Mouse (Mus musculus) kidney, embryonic 15.5 days (tissue): ENCODE data around the gene Syce3. TPM values are rescaled to one million over a fixed set of nuclear protein-coding genes. Genes with fewer than 3 reads are reported as not detected.

Source experiments
- ATAC-seq: fragments of 200-750 bp; cut with Nextera tagmentation; replicated peaks from 2 replicates; pipeline ENCODE4 v1.8.0; 2017; ENCODE audit warnings: moderate TSS enrichment; ENCODE audit not compliant: low FRiP score
- H3K27ac ChIP-seq: fragments of 300-500 bp; sonication (generic); 2 replicates; pipeline ENCODE4 v1.5.1; 2015; ENCODE audit warnings: mild to moderate bottlenecking, inconsistent platforms
- H3K27me3 ChIP-seq: fragments of 300-500 bp; sonication (generic); 2 replicates; pipeline ENCODE4 v1.6.1; 2015; ENCODE audit warnings: inconsistent platforms
- H3K36me3 ChIP-seq: fragments of 300-500 bp; sonication (generic); 2 replicates; pipeline ENCODE4 v1.6.1; 2015; ENCODE audit warnings: inconsistent platforms
- H3K4me1 ChIP-seq: fragments of 300-500 bp; sonication (generic); 2 replicates; pipeline ENCODE4 v1.6.1; 2015; ENCODE audit warnings: inconsistent platforms
- H3K4me2 ChIP-seq: fragments of 300-500 bp; sonication (generic); 2 replicates; pipeline ENCODE4 v1.6.1; 2015; ENCODE audit warnings: moderate library complexity, mild to moderate bottlenecking, inconsistent platforms
- H3K4me3 ChIP-seq: fragments of 300-500 bp; sonication (generic); replicated peaks from 2 replicates; pipeline ENCODE4 v1.5.1; 2015; ENCODE audit warnings: mild to moderate bottlenecking, inconsistent platforms
- H3K9ac ChIP-seq: fragments of 300-500 bp; sonication (generic); 2 replicates; pipeline ENCODE4 v1.6.1; 2015; ENCODE audit warnings: mild to moderate bottlenecking, inconsistent platforms
- H3K9me3 ChIP-seq: fragments of 300-500 bp; sonication (generic); replicated peaks from 2 replicates; pipeline ENCODE4 v1.6.1; 2016; ENCODE audit warnings: inconsistent platforms
- WGBS: fragments of 180-500 bp; shearing (Covaris S2); methylation state at CpG from one replicate; pipeline ENCODE4 v1.1.7; 2015; ENCODE audit warnings: mixed read lengths; 5-methylcytosine and 5-hydroxymethylcytosine counted together
- polyA plus RNA-seq: library from polyadenylated mRNA; unstranded; fragments of >200 nt; fragmentation: Nextera tagmentation; extraction: Ambion mirVana; gene quantifications from 2 replicates; pipeline ENCODE4 v1.2.1, GENCODE M21; 2015

Syce3 gene
- polyA plus RNA-seq, 1 experiment from 2014 or later, result not detected

DNA sequence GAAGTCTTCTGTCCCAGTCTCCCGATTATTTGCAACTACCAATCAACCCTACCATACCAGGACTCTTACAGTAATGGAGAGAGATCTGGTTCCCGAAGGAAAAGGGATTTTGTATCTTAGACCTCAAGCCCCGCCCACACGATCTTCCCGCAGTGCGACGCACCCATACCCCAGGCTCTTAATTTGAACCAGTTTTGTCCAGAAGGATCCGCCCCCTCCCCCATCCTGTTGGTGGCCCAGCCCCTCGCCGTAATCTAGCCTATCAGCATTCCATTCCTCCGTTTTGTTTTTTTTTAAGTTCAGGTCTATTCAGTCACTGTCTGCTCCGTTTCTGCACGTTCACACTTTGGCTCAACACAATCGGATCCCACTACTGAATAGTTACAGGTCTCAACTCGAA is 53.9 kb downstream of the Syce3 start:
- H3K4me2 ChIP-seq, result peak overlapping the region; percentile 69
- under 1% methylated on average over 15 of the region's 15 CpGs for WGBS

DNA sequence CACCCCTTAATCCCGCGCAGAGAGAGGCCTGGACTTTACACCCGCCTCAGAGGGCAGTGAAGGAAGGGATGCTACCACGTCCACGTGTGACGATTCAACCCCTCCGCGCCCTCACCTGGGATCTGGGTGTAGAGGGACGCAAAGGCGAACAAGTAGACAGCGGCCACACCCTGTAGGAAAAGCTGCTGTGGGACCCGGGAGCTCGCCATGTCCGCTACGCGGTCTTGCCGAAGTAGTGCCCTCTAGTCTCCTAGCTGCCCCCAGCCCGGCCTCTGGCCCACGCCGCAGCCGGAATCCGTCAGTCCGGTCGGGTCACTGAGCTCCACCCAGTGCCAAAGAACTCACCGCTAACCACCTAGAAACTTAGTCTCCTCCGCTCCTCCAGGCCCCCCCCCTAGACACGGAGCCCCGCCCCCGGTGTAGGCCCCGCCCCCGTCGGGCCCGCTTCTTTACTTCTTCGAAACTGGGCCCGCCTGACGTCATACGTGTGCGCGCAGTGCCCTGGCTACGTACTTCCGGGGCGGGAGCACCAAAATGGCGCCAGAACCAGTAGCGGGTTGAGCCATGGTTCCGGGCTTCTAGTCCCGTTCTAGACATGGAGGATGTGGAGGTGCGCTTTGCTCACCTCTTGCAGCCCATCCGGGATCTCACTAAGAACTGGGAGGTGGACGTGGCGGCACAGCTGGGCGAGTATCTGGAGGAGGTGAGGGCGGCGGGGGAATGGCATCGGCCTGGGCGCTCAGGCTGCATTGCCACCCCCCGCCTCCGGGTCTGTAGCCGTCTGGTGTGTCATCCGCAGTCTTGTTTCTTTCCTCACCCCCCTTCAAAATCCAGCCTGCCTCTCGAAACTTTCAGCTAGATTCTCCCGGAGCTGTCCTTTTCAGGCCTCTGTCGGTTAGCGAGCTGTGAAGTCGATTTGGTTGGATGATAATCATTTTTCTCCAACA is 54.8 kb downstream of the Syce3 start, which contains the start of the genes Lmf2 and Ncaph2:
Gene Lmf2 (minus strand): TSS at position 419 of the 947 bp plus-strand sequence.
Gene Ncaph2 (plus strand): TSS at position 479 of the 947 bp plus-strand sequence.
- ATAC-seq, result peak; percentile 89
- under 1% methylated on average over 64 of the region's 64 CpGs for WGBS
- peak within 1 kb of the TSS; percentile 69 for H3K4me2 ChIP-seq

More for the DNA sequence above, 53.9 kb downstream of the Syce3 start:
- peak overlapping the region; percentile 86 for H3K4me3 ChIP-seq
- peaks cover 54% of the 10 kb centered on the region for H3K36me3 ChIP-seq
- H3K27ac ChIP-seq, result peak overlapping the region; percentile 92
- no peaks in the 10 kb centered on the region for H3K9me3 ChIP-seq
- H3K9ac ChIP-seq, result peak overlapping the region; percentile 78
- H3K27me3 ChIP-seq, result no peaks in the 10 kb centered on the region
- ATAC-seq, result peak; percentile 83
- peaks cover 30% of the 10 kb centered on the region for H3K4me1 ChIP-seq

GRCm38 (mm10) chr15:89354455-89354854 is 55.8 kb downstream of the Syce3 start:
- Histone ChIP-seq H3K36me3 (peaks cover 52% of the 10 kb centered on the region), H3K9me3 (no peaks in the 10 kb centered on the region), H3K27ac (0 out of 2 replicates have a peak overlapping the region, but pooled peaks have one; percentile 92), H3K4me2 (peak overlapping the region; percentile 69), H3K27me3 (no peaks in the 10 kb centered on the region), H3K9ac (peak overlapping the region; percentile 78), H3K4me1 (peaks cover 30% of the 10 kb centered on the region), H3K4me3 (peak overlapping the region; percentile 86)
- ATAC-seq, result no peak
- WGBS, result 66% methylated on average over 7 of the region's 7 CpGs

More for the DNA sequence above, 54.8 kb downstream of the Syce3 start, which contains the start of the genes Lmf2 and Ncaph2:
- Histone ChIP-seq H3K4me3 (peak within 1 kb of the TSS; percentile 86), H3K27me3 (no peaks in the 10 kb centered on the region), H3K27ac (peak within 1 kb of the TSS; percentile 92), H3K4me1 (peaks cover 30% of the 10 kb centered on the region), H3K9me3 (no peaks in the 10 kb centered on the region), H3K36me3 (peaks cover 54% of the 10 kb centered on the region), H3K9ac (peak within 1 kb of the TSS; percentile 78)

- H3K9me3 ChIP-seq, result no peaks in the 10 kb centered on the region
- H3K4me2 ChIP-seq, result peak overlapping the region; percentile 69; the same call in 1 of the 2 replicates
- peaks cover 30% of the 10 kb centered on the region for H3K4me1 ChIP-seq
- H3K27ac ChIP-seq, result no peak overlapping the region
- no peak for ATAC-seq
- 96% methylated on average over 16 of the region's 16 CpGs for WGBS
- peaks cover 51% of the 10 kb centered on the region for H3K36me3 ChIP-seq
- H3K9ac ChIP-seq, result no peak overlapping the region; the same call in 1 of the 2 replicates
- no peaks in the 10 kb centered on the region for H3K27me3 ChIP-seq
- H3K4me3 ChIP-seq, result peak overlapping the region; percentile 86; the same call in 1 of the 2 replicates
Observed at GRCm38 (mm10) chr15:89353837-89354236, 56.5 kb downstream of the Syce3 start.

DNA sequence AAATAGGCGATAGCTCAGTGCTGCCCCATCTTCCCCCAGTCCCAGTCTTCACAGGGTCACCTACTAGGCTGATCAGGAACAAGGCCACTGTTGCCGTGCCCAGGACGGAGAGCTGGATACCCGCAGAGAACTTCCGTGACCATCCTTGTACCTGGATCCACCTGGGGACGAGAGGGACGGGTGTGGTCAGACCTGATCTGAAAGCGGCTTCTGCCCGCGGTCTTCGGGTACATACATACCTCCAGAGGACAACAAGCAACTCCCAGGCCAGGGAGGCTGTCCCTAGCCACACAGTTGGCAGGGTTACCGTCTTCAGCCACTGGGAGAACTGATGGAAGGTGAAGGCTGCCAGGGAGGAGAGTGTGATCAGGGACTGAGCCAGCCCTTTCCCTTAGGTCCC is 57.5 kb downstream of the Syce3 start:
- Histone ChIP-seq H3K27me3 (no peaks in the 10 kb centered on the region), H3K9ac (no peak overlapping the region), H3K27ac (no peak overlapping the region), H3K4me3 (no peak overlapping the region), H3K4me2 (no peak overlapping the region), H3K9me3 (no peaks in the 10 kb centered on the region), H3K36me3 (peaks cover 44% of the 10 kb centered on the region), H3K4me1 (peaks cover 24% of the 10 kb centered on the region)
- no peak for ATAC-seq
- WGBS, result 95% methylated on average over 12 of the region's 12 CpGs

DNA sequence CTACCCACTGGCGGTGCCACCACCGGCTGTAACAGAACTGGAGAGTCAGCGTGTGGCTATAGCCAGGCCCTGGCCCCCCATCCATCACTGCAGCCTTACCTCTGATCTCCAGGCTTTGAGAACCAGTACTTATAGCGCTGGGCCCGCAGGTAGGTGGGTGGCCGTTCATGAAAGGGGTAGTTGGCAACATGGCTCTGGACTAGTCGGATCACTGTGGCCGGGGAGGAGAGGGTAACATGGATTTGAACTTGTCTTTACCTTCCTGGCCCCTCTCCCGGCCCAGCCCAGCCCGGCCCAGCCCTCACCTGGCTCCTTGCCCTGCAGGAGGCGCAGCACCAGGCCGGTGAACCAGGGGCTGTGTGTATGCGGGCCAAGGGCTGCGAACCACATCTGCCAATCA is 58.2 kb downstream of the Syce3 start:
- Histone ChIP-seq H3K4me1 (peaks cover 17% of the 10 kb centered on the region), H3K9ac (no peak overlapping the region), H3K27me3 (no peaks in the 10 kb centered on the region), H3K36me3 (peaks cover 44% of the 10 kb centered on the region), H3K9me3 (no peaks in the 10 kb centered on the region), H3K4me3 (no peak overlapping the region), H3K27ac (no peak overlapping the region), H3K4me2 (no peak overlapping the region)
- 95% methylated on average over 14 of the region's 14 CpGs for WGBS
- no peak for ATAC-seq

- Histone ChIP-seq H3K9me3 (no peaks in the 10 kb centered on the region), H3K27me3 (no peaks in the 10 kb centered on the region), H3K4me3 (no peak overlapping the region), H3K9ac (no peak overlapping the region), H3K4me2 (no peak overlapping the region), H3K36me3 (peaks cover 44% of the 10 kb centered on the region), H3K4me1 (peaks cover 14% of the 10 kb centered on the region), H3K27ac (no peak overlapping the region)
- WGBS, result 93% methylated on average over 15 of the region's 15 CpGs
- ATAC-seq, result no peak
Observed at GRCm38 (mm10) chr15:89351302-89351701, 59.0 kb downstream of the Syce3 start.

DNA sequence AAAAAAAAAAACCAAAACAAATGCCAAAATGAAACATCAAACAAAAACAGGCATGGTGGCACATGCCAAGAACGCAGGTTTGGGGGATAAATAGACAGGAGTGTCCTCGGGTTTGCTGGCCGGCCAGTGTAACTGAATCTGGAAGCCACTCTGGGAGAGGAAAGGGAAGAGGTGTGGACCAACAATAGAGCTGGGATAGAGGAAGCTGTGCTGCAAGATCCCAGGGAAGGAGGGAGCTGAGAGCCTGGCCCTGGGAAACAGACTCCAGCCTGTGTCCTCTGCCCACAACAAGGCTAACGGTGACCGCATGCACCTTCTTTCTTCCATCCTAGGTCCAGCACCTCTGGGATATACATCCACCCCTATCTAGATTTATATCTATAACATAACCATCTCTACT is 59.9 kb downstream of the Syce3 start:
- Histone ChIP-seq H3K9me3 (no peaks in the 10 kb centered on the region), H3K4me1 (peaks cover 14% of the 10 kb centered on the region), H3K36me3 (peaks cover 44% of the 10 kb centered on the region), H3K9ac (no peak overlapping the region), H3K4me2 (no peak overlapping the region), H3K27ac (no peak overlapping the region), H3K27me3 (no peaks in the 10 kb centered on the region), H3K4me3 (no peak overlapping the region)
- ATAC-seq, result no peak
- WGBS, result 76% methylated on average over 5 of the region's 5 CpGs

- no peak overlapping the region for H3K9ac ChIP-seq
- H3K9me3 ChIP-seq, result no peaks in the 10 kb centered on the region
- no peak for ATAC-seq
- H3K4me3 ChIP-seq, result no peak overlapping the region
- WGBS, result 83% methylated on average over 3 of the region's 3 CpGs
- H3K36me3 ChIP-seq, result no peaks in the 10 kb centered on the region
- H3K27ac ChIP-seq, result no peak overlapping the region
- no peaks in the 10 kb centered on the region for H3K4me1 ChIP-seq
- no peak overlapping the region for H3K4me2 ChIP-seq
- no peaks in the 10 kb centered on the region for H3K27me3 ChIP-seq
Observed at GRCm38 (mm10) chr15:89343325-89343724, 67.0 kb downstream of the Syce3 start.

DNA sequence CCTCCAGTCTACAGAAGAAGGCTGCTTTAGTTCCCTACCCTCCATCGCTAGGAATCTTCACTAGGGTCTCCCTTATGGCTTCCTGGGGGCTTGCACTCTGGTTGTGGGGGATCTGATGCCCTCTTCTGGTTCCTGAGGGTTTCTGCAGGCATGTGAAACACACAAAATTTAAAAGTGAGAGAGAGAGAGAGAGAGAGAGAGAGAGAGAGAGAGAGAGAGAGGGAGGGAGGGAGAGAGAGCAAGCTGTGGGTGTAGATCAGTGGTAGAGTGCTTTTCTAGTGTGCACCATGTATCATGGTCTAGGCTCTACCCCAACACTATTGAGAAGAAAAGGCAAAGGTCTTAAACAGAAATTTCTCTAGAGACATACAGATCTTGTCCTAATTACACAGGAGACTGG is 68.6 kb downstream of the Syce3 start:
- no peaks in the 10 kb centered on the region for H3K36me3 ChIP-seq
- H3K4me3 ChIP-seq, result no peak overlapping the region
- no peaks in the 10 kb centered on the region for H3K9me3 ChIP-seq
- no peaks in the 10 kb centered on the region for H3K27me3 ChIP-seq
- no peaks in the 10 kb centered on the region for H3K4me1 ChIP-seq
- 54% methylated on average over 1 of the region's 1 CpGs for WGBS
- H3K27ac ChIP-seq, result no peak overlapping the region
- ATAC-seq, result no peak
- H3K9ac ChIP-seq, result no peak overlapping the region
- H3K4me2 ChIP-seq, result no peak overlapping the region
